Mouse (Mus musculus) c-Kit-positive CD71-positive TER-119-positive erythroid progenitor cells, embryonic 14.5 days (primary cell): Measurements from ENCODE around the gene Klhdc8a.
"Not testable (repeated sequence)": the region's sequence is repeated elsewhere in the genome, so short reads cannot be mapped to it uniquely, and the experiment has no call there.

ENCODE experiments used
- DNase-seq: peaks from one replicate; pipeline ENCODE4 v3.0.0-alpha.2; 2013; ENCODE audit warnings: low spot score

Gene Klhdc8a

DNA sequence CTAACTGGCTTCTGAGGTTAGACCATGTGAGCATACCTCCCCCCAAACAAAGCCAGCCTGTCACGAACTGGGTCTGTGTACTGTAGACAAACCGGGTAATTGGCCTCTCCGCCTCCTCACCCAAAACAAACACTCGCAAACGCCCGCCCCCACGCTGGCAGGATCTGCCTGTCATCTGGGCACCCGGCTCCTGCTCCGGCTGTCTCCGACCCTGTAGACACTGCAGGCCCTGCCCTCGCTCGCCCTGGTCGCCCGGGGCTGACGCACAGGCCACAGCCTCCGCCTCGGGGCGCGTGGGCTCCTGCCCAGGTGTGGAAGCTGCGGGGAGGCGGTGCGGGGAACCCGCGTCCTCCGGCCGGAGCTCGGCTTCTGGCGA, at the start of gene Klhdc8a:
Klhdc8a (plus strand) TSS at position 202 of the 376 bp plus-strand sequence.
- no peak for DNase-seq

DNA sequence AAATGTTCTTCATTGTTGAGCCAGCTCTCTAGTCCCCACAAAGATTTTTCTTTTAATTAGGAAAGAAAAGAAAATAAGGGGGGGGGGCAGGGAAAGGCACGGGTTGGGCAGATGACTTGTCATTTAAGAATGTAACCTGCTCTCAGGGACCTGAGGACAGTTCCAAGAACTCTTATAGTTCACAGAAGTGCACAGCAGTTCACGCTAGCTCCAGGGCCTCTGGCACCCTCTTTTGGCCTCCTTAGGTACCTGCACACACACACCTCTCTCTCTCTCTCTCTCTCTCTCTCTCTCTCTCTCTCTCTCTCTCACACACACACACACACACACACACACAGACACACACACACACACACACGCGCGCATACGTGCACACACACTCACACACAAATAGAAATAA, 44.0 kb upstream of the Klhdc8a start:
- no peak for DNase-seq

DNA sequence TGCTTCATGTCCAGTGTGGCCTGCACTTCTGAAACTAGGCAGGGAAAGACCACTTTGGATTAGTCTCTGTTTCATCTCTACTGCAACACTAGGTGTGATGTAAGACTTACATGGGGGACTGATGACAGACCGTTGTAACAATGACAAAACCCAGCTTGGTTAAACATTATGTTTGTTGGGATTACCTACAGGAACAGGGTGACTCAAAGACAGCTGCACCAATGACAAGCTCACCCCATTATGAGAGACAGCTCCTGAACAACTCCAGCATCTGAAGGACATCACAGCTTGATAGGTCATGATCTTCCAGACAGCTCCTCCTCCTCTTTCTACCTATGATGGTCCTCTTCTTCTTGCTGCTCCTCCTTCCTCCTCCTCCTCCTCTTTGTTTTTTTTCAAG, 38.1 kb upstream of the Klhdc8a start:
- DNase-seq, result no peak

DNA sequence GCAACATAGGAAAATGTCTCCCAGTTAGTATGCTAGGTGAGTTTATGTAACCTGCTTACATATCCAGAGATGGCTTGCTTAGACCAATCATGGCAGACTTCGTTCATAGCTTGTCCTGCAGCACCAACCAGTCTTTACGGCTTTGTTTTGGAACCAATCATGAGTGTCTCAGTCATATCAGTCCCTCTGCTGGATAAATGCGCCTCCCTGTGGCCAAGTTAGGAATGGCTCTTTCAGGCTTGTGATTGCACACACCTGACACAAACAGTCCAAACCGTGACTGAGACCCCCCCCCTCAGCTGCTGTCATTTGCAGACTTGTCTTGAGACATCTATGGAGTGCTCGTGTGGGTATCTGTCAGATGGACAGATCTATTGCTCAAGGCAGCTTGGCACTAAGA, 37.4 kb upstream of the Klhdc8a start:
- DNase-seq, result peak; percentile 41

DNA sequence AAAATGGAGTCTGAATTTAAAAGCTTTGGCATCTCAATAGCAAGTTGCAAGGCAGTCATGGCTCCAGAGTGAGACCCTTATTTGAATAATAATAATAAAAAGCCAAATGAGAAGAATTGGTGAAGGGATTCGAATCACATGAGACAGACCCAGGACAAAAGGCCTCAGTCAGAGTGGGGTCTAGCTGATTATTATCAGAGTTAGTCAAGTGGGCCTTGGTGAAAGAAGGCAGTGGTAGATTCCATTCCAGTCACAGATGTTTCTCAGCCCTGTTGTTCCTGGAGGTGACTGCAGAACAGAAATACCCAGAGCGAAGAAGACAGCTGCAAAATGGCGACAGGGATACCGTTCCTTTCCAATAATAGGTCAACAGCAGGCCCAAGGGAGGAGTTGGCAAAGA, 34.8 kb upstream of the Klhdc8a start:
- no peak for DNase-seq

DNA sequence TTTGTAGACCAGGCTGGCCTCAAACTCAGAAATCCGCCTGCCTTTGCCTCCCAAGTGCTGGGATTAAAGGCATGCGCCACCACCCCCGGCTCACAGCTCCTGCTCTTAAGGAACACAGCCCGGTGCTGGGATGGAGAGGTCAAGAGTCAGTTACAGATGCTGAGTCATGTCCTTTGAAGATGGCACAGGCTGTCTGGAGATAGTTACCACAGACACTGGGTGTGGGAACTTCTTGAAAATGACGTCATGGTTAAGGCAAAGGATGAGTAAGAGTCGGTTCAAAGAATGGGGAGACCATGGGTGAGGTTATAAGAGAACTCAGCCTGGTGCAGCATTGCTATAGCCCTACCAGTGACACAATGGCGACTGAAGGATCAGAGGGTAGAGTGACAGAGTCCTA, 33.8 kb upstream of the Klhdc8a start:
- peak; percentile 73 for DNase-seq

DNA sequence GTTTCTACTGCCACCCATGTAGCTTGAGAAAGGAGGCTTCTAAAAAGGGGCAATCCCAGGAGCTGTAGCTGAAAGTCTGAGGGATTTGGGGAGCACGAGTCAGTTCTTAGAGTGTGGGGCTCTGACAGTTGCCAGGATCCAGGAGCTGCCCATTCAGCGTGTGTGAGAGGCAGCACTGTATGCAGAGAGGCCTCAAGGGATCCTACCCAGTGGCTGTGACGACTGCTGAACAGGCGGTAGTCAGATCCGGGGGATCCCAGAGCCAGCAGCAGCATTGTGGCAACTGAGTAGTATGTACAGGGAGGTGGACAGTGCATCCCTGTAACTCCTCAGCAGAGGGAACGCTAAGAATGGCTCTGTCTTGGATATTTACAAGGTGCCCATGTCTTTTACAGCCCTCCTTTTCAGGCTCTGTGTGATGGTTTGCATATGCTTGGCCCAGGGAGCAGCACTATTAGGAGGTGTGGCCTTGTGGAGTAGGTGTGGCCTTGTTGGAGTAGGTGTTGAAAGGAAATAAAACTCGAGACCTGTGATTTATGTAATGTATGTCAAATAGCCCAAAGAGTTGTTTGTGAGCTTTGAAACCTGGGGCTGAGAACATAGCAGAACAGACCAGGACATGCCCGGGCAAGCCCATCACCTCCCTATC, 33.1 kb upstream of the Klhdc8a start:
- no peak for DNase-seq

DNA sequence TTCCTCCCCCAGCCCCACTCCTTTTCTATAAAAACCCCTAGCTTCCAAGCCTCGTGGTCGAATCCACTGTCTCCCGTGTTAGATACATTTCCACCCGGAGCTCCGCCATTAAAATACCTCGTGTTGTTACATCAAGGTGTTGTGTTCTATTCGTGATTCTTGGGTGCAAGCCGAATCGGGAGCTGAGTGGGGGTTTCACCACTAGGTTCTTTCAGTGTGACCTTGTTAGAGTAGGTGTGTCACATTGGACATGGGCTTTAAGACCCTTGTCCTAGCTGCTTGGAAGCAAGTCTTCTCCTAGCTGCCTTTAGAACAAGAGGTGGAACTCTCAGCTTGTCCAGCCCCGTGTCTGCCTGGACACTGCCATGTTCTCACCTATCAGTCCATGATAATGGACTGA, 32.5 kb upstream of the Klhdc8a start:
- DNase-seq, result no peak

DNA sequence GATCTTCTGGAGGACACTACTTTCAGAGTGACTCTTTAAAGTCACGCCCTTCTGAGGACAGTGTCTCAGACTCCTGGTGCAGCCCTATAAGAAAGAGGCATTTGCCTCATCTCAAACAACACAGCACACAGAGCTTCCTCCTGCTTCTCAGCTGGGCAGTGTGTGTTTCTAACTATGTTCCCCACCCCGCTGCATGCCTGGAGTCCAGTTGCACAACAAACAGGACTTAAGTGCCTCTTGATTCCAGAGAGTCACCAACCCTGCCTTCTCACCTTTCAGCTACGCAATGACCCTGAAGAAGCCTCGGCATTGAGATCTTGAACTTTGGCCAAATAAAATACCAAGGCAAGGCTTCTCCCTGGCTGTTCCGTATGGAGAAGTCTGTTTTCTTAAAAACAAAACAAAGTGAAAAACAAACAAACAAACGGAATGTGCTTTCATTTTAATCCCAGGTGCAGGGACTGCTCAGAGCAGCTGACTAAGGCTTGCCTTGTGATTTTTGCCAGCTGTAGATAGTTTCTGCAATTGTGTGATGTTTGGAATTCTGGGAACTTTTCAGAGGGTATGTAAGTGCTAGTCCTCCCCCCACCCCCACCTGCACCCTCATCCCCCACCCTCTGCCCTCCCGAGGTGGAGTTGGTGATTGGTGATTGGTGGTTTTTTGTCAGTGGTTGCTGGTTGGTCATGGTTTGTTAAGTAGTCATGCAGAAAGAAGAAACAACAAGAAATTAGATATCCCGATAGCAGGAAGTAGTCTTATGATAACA, 31.5 kb upstream of the Klhdc8a start:
- DNase-seq, result no peak

DNA sequence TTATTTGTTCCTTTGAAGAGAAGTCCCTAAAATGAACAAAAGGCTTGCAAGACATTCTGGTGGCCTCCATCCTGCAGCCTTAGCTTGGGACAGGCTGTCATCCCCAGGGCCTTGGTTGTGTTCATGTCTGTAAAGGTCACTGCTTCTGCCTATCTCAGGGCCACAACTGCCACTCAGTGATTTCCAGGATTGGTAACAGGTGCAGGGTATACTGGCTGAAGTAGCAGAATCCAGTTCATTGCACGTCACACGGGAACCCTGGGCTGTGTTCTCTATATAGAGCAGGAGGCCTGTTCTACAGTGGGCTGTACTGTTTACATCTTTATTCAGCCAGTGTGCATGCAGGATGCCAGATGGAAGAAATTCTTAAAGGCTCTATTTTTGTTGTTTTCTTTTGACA, 30.5 kb upstream of the Klhdc8a start:
- DNase-seq, result no peak

DNA sequence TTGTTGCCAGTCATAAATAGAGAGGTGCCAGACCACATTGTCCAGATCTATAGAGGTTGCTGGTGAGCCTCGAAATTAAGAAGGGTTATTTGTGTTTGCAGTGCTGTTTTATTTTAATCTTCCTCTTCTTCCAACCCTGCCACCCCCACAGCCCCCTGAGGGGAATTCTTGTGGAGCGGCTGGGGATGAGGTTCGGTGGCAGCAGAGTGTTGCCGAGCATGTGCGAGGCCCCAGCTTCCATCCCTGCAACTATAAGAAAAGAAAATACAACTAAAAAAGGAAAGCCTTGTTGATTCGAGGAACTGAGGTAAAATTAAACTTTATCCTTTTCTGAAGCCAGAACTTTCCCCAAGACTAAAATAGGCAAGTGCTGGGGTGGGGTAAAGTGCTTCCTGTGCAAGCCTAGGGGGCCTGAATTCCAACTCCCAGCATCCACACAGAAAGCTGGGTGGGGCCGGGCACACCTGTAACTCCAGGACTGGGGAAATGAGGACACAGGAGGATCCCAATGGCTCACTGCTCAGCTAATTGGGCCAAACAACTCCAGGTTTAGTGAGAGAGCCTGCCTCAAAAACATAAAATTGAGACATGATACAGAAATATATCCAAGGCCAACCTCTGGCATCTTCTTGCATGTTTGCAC, 29.9 kb upstream of the Klhdc8a start:
- no peak for DNase-seq

DNA sequence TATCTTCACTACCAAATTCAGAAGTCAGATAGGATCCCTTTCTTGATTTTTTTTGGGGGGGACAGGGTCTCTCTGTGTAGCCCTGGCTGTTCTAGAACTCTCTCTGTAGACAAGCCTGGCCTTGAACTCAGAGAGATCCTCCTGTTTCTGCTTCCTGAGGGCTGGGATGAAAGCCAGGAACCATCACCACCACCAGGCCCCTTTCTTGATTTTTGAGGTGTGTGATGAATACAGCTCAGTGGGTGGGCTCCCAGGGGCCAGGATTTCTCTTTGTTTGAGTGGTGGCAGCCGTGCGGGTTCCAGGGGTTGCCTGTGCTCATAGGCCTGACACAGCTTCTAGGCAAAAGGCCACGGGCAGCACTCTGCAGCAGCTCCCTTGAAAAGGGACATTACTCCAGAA, 27.2 kb upstream of the Klhdc8a start:
- no peak for DNase-seq

DNA sequence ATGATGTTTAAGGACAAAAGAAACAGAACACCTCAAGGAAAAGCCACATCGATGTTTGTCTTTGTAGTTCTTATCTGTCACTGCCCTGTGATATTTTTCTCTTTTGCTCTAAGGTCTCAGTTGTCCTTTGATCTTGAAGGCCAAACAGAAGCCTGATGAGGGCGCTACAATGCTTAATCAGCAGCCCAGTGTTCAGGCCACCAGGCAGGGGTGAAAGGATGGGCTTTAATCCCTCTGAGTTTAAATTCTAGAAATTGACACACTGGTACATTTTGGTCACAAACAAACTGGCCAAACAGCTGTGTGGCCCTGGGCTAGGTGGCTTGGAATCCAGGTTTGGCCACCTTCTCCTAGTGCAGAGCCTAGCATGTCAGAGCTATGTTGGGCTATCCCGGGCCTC, 21.7 kb upstream of the Klhdc8a start:
- no peak for DNase-seq

DNA sequence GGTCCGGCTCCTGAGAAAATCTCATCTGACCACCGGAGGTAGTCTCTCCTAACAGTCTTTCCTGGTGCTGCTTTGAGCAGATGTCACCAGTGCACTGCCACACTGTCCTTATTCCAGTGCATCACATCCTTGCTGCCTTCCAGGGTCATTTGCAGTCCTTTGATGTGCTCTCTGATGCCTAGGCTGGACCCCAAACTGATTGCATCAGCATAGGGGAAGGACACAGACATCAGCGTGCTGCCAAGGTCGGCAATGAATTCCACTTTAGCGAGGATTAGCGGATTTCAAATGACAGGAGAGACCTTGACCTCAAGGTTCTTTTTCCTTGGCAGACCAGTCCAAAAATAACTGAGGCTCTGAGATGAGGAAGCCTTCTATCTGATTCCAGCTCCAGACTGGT, 21.3 kb upstream of the Klhdc8a start:
- no peak for DNase-seq

DNA sequence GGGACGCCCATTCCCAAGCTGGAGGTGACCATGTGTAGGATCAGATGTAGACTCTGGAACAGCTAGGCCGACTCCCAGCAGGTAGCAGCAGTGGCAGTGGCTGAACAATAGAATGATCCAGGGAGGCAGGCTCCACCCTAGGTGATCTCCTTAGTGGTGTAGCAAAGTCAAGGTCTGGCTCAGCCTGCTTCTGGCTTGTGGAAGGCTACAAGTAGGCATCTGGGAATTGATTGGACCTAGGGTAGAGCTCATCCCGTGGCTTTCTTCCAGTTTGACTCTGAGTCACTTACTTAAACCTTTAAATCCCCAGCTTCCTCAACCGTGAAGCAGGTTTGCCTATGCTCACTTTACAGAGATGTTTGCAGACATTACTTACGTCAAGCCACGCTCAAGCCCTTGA, 17.8 kb upstream of the Klhdc8a start:
- DNase-seq, result not testable (repeated sequence)

DNA sequence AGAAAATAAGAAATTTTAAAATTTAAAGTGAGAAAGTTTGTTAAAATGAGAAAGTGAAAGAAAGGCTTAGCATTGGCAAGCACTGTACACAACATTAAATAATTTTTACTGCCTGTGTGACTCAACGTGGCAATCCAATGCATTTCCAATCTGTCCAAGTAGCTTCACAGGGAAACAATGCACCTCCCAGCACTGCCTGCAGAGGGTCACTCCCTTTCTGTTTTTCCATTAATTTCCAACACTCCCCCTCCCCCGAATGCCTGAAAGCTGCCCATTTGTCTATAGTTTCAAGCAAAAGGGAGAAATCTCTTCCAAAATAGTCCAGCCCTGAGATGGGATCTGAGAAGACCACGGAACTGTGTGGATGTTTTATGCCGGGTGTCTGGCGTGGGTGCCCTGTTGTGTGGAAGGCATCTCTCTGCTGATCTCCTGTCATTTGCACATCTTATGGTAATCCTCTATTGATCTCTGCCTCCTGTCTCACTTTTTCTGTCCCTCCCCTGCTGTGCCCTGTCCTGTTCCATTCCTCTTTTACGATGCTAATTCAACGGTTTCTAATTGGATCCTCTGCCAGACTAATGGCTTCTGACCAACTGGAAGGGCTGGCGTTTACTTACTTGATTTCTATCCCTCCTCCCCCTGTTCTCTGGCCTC, 16.8 kb upstream of the Klhdc8a start:
- DNase-seq, result no peak

DNA sequence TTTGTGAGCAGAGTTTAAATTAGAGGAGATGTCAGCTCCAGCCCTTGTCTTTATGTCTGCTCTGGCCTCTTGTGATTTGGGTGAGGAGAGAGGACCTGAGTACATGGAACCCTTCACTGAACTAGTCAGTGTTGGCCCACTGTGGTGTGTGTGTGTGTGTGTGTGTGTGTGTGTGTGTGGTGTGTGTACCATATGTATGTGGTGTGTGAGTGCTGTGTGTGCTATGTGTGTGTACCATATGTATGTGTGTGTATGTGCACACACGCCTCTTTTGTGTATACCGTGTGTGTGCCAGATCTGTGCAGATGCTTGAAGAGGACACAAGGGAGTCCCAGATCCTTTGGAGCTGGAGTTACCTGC, 16.3 kb upstream of the Klhdc8a start:
- DNase-seq, result no peak

DNA sequence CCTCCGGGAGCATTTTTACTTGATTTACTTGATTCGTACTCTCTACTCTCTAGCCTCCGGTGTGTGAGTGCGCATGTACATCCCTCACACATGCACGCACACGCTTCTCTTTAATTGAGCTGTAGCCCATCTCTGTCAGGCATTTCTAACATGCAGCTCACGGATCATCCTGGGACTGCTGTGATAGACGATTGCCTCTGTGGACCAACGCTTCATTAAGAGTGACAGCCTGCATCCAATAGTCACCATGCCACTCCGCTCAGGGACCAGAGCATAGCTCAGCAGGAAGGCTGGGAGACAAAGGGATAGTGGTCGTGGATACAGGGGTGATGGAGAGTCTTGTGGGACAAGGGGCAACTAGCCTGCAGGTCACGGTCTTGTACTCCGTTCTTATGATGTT, 15.4 kb upstream of the Klhdc8a start:
- no peak for DNase-seq

DNA sequence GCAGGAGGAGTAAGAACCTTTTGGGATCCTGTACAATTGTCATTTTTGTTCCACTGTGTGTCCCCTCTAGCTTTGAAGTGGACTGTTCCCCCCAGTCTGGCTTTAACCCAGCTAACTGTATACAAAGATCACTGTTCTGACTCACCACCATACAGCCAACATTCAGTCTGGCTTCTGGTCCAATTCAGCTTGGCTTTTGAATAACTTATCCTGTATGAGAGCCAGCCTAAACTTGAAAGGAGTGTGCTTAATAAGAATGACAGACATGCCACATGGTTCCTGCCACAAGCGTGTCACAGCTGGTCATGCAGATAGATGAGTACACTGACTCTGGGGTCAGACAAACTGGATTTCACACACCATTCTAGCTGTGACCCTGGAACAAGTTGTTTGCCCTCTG, 11.7 kb upstream of the Klhdc8a start:
- no peak for DNase-seq

DNA sequence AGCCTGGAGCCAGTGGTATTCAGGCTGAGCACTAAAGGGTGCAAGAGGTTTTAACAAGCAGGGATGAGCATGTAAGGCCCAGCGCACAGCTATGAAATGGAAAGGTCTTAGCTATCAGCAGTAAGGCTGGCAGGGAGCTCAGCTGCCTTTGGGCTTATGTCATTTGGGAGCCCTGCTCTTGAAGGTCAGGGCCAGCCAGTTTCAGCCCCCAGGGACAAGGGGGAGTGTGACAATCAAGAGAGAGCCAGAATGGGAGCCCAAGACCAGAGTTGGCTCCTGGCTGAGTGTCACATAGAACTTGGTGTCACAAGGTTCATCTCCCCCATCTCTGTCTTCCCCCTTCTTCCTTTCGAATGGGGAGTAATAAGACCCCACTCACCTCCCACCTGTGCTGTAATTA, 11.0 kb upstream of the Klhdc8a start:
- no peak for DNase-seq

DNA sequence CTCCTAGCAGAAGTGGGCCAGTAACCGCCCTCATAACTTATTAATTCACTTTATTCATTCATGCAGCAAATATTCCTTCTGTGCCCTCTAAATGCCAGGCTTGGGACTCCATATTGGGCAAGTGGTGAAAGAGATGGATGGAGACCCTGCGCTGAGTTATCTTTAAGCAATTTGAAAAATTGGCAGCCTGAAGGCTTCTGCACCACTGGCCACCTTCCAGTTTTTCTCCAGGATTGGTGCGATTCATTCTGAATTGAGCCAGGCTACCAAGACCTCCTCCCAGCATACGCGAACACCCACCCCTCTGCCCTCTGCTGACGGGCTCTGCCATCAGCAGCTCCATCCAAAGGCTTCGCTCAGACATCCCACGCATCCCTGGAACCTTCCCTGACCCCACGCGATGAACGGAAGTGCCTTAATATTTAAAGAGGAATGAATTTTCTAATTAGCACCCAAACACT, 10.4 kb upstream of the Klhdc8a start:
- no peak for DNase-seq

DNA sequence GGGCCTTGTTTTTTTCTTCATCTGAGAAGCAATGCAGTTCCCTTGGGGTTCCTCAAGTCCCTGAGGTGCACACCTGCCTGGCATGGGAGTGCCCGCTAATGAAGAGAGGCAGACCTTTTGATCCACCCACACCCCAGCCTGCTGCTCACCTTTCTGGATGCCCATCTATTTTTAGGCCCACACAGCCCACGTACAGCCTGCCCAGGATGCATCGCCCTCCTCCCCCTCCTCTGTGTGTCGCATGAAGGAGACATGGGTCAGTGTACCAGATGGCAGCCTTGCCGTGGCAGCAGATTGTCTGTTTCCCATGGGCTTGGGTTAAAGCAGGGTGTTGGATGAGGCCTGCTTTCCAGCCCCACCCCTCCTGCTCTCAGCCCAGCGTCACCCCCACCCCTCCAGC, 8.5 kb upstream of the Klhdc8a start:
- DNase-seq, result no peak
